Mouse (Mus musculus) liver, embryonic 14 days (tissue): ENCODE results near the gene Tmem171. TPM values are rescaled to one million over a fixed set of nuclear protein-coding genes. Genes with fewer than 3 reads are reported as not detected.

ENCODE experiments used
- polyA plus RNA-seq: library from polyadenylated mRNA; depleted of rRNA; stranded (reverse); fragments of >200 nt; gene quantifications from 2 replicates; pipeline ENCODE4 v1.2.3, GENCODE M21; 2012; rRNA removed

The Tmem171 gene
- polyA plus RNA-seq = 0.06 and 0.07 TPM in 2 replicates

DNA sequence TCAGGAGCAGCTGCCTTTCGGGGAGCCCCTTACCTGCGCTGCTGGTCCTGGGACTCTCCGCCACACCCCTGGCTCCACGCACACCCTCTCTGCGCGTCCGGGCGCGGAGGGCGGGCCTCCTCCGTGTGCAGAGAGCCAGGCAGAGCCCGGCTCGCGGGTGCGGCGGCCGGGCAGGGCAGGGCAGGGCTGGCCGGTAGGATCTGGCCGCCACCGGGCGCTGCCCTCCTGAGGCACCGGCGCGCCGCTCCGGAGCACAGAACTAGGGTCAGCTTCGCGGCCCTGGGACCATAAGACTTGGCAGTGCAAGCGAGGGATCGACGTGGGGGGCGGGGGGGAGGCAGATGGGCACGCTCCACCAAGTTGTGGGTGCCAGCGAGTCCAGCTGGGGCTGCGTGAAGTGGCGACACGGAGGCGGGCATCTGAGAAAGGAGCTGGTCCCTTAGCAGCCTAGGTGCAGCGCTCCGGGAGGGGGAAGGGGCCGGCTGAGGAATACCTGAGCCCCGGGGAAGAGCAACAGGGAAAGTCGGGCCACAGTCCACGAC is at the start of gene Tmem171:
Gene Tmem171 (minus strand): TSS at position 62 of the 542 bp plus-strand sequence.

DNA sequence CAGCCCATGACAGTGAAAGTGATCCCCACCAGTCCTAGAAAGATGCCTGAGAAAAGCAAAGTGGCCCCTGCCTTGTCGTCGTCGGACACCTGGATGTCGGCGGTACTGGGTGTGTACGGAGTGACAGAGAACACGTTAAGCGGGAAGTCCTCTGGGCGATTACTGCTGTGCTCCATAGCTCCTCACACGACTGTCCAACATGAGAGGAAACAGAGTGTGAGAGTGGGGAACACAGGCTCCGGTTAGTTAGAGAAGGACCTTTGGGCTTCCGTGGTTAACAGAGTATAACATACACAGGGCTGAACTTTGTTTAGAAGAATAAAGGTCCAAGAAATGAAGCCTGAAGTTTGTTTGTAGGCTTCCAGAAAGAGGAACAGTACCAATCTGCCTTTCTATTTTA is 57.5 kb downstream of the Tmem171 start, which contains the start of gene Tmem174:
Gene Tmem174 (minus strand): TSS at position 266 of the 400 bp plus-strand sequence.

Other genes starting within 250 kb of the Tmem171 start
- 0.81 and 1.4 TPM in 2 replicates for gene Gm10320, start 202.8 kb downstream of the Tmem171 start, polyA plus RNA-seq
- gene Tmem174, start 57.4 kb downstream of the Tmem171 start, polyA plus RNA-seq = not detected in 2 replicates
- gene Fcho2, start 120.6 kb upstream of the Tmem171 start, polyA plus RNA-seq = 14.1 and 17.1 TPM in 2 replicates
- gene Tnpo1, start 231.6 kb upstream of the Tmem171 start, polyA plus RNA-seq = 11.0 and 12.3 TPM in 2 replicates